Mouse (Mus musculus) liver, postnatal 0 days (tissue): ENCODE measurements around the gene Pxn.

ENCODE experiments used
- CTCF ChIP-seq: sonication (generic); IDR thresholded peaks from 2 replicates; pipeline ENCODE4 v1.5.1; 2016; ENCODE audit warnings: antibody characterized with exemption, low read depth
- EP300 ChIP-seq: IDR thresholded peaks from 2 replicates; pipeline ENCODE4 v1.6.1; 2016; ENCODE audit warnings: antibody characterized with exemption, low read depth, mild to moderate bottlenecking

GRCm38 (mm10) chr5:115551386-115551785 is 44.9 kb downstream of the Pxn start:
- TF ChIP-seq EP300 (no peak), CTCF (no peak)
